Mouse (Mus musculus) stomach, postnatal 0 days (tissue): ENCODE data around the gene Pold1. TPM values are rescaled to one million over a fixed set of nuclear protein-coding genes. Genes with fewer than 3 reads are reported as not detected.

Source experiments
- ATAC-seq: fragments of 200-750 bp; cut with Nextera tagmentation; 2 replicates; pipeline ENCODE4 v1.8.0; 2017; ENCODE audit not compliant: low FRiP score, low TSS enrichment
- DNase-seq: peaks from one replicate; pipeline ENCODE4 v3.0.0-alpha.2; 2016; ENCODE audit warnings: low spot score
- H3K27ac ChIP-seq: fragments of 300-500 bp; sonication (generic); replicated peaks from 2 replicates; pipeline ENCODE4 v1.5.1; 2014; ENCODE audit warnings: mild to moderate bottlenecking, control low read depth
- H3K27me3 ChIP-seq: fragments of 300-500 bp; sonication (generic); 2 replicates; pipeline ENCODE4 v1.6.1; 2014; ENCODE audit warnings: low read length; ENCODE audit not compliant: control insufficient read depth, insufficient read depth
- H3K36me3 ChIP-seq: fragments of 300-500 bp; sonication (generic); 2 replicates; pipeline ENCODE4 v1.6.1; 2014; ENCODE audit warnings: low read length, mixed read lengths; ENCODE audit not compliant: control insufficient read depth, insufficient read depth
- H3K4me1 ChIP-seq: fragments of 300-500 bp; sonication (generic); replicated peaks from 2 replicates; pipeline ENCODE4 v1.6.1; 2014; ENCODE audit warnings: antibody characterized with exemption; ENCODE audit not compliant: control insufficient read depth, insufficient read depth
- H3K4me2 ChIP-seq: fragments of 300-500 bp; sonication (generic); replicated peaks from 2 replicates; pipeline ENCODE4 v1.6.1; 2014; ENCODE audit warnings: low read depth, mild to moderate bottlenecking, control low read depth, moderate library complexity
- H3K4me3 ChIP-seq: fragments of 300-500 bp; sonication (generic); 2 replicates; pipeline ENCODE4 v1.5.1; 2014; ENCODE audit warnings: low read depth, low read length, control low read depth
- H3K9ac ChIP-seq: fragments of 300-500 bp; sonication (generic); 2 replicates; pipeline ENCODE4 v1.6.1; 2014; ENCODE audit warnings: mild to moderate bottlenecking, low read length, control low read depth, mixed read lengths
- H3K9me3 ChIP-seq: fragments of 300-500 bp; sonication (generic); 2 replicates; pipeline ENCODE4 v1.6.1; 2016; ENCODE audit warnings: low read length; ENCODE audit not compliant: control insufficient read depth
- CTCF ChIP-seq: IDR thresholded peaks from 2 replicates; pipeline ENCODE4 v1.5.1; 2016; ENCODE audit warnings: antibody characterized with exemption, low read depth, mild to moderate bottlenecking, moderate library complexity
- EP300 ChIP-seq: optimal IDR thresholded peaks from 2 replicates; pipeline ENCODE3; 2016; ENCODE audit warnings: antibody characterized with exemption
- WGBS: fragments of 180-500 bp; shearing (Covaris S2); extraction: QIAGEN DNeasy Blood & Tissue Kit; methylation state at CpG from one replicate; pipeline ENCODE4 v1.1.7; 2014; 5-methylcytosine and 5-hydroxymethylcytosine counted together
- polyA plus RNA-seq: library from polyadenylated mRNA; unstranded; fragments of >200 nt; fragmentation: Nextera tagmentation; extraction: Ambion mirVana; gene quantifications from 2 replicates; pipeline ENCODE4 v1.2.1, GENCODE M21; 2015

The Pold1 gene
- polyA plus RNA-seq, 1 experiment from 2014 or later = 18.7 TPM

GRCm38 (mm10) chr7:44565414-44565813, 16.8 kb upstream of the Pold1 start:
- Histone ChIP-seq H3K9ac (no peak overlapping the region), H3K4me2 (no peak overlapping the region), H3K27ac (no peak overlapping the region), H3K4me3 (no peak overlapping the region), H3K36me3 (no peaks in the 10 kb centered on the region), H3K27me3 (no peaks in the 10 kb centered on the region), H3K4me1 (no peaks in the 10 kb centered on the region), H3K9me3 (no peaks in the 10 kb centered on the region)
- DNase-seq (no peak), ATAC-seq (no peak)
- WGBS = 66% methylated on average over 6 of the region's 6 CpGs
- TF ChIP-seq CTCF (no peak), EP300 (no peak)

- no peak overlapping the region for H3K27ac ChIP-seq
- no peak overlapping the region for H3K4me3 ChIP-seq
- 75% methylated on average over 10 of the region's 10 CpGs for WGBS
These were observed 15.8 kb upstream of the Pold1 start for GRCm38 (mm10) chr7:44564486-44564885.

GRCm38 (mm10) chr7:44563284-44563683, 14.6 kb upstream of the Pold1 start:
- H3K27ac ChIP-seq = no peak overlapping the region
- ATAC-seq (no peak), DNase-seq (no peak)
- H3K36me3 ChIP-seq = no peaks in the 10 kb centered on the region
- H3K9ac ChIP-seq = no peak overlapping the region
- no peak for TF ChIP-seq CTCF
- no peak for TF ChIP-seq EP300
- no peaks in the 10 kb centered on the region for H3K27me3 ChIP-seq
- 40% methylated on average over 8 of the region's 8 CpGs for WGBS
- no peak overlapping the region for H3K4me3 ChIP-seq
- no peaks in the 10 kb centered on the region for H3K9me3 ChIP-seq
- H3K4me2 ChIP-seq = no peak overlapping the region
- H3K4me1 ChIP-seq = no peaks in the 10 kb centered on the region

More at GRCm38 (mm10) chr7:44564486-44564885, 15.8 kb upstream of the Pold1 start:
- Histone ChIP-seq H3K4me1 (no peaks in the 10 kb centered on the region), H3K36me3 (no peaks in the 10 kb centered on the region), H3K4me2 (no peak overlapping the region), H3K9ac (no peak overlapping the region), H3K9me3 (no peaks in the 10 kb centered on the region), H3K27me3 (no peaks in the 10 kb centered on the region)
- TF ChIP-seq EP300 (no peak), CTCF (no peak)
- ATAC-seq (no peak), DNase-seq (no peak)

GRCm38 (mm10) chr7:44560435-44561400, 12.1 kb upstream of the Pold1 start:
- Histone ChIP-seq H3K9me3 (no peaks in the 10 kb centered on the region), H3K4me1 (no peaks in the 10 kb centered on the region), H3K9ac (no peak overlapping the region), H3K36me3 (no peaks in the 10 kb centered on the region), H3K27me3 (no peaks in the 10 kb centered on the region), H3K4me2 (no peak overlapping the region), H3K4me3 (no peak overlapping the region), H3K27ac (no peak overlapping the region)
- DNase-seq (peak; percentile 81), ATAC-seq (no peak)
- 51% methylated on average over 18 of the region's 18 CpGs for WGBS
- peak; percentile 87 for TF ChIP-seq CTCF
- no peak for TF ChIP-seq EP300

- Histone ChIP-seq H3K27ac (no peak overlapping the region), H3K4me3 (no peak overlapping the region), H3K27me3 (no peaks in the 10 kb centered on the region), H3K4me2 (no peak overlapping the region), H3K9me3 (no peaks in the 10 kb centered on the region), H3K36me3 (no peaks in the 10 kb centered on the region), H3K9ac (no peak overlapping the region), H3K4me1 (no peaks in the 10 kb centered on the region)
- 66% methylated on average over 2 of the region's 2 CpGs for WGBS
- no peak for TF ChIP-seq CTCF
- no peak for TF ChIP-seq EP300
- ATAC-seq = no peak
- DNase-seq = no peak
These were observed 9.0 kb upstream of the Pold1 start for GRCm38 (mm10) chr7:44557629-44558028.

- ATAC-seq = peak; percentile 88
- H3K27me3 ChIP-seq = no peaks in the 10 kb centered on the region
- peak; percentile 97 for DNase-seq
- H3K27ac ChIP-seq = peak within 1 kb of the TSS; percentile 100
- TF ChIP-seq CTCF (no peak), EP300 (peak; percentile 86)
- H3K4me2 ChIP-seq = peak within 1 kb of the TSS; percentile 78
- under 1% methylated on average over 22 of the region's 22 CpGs for WGBS
- H3K4me1 ChIP-seq = no peaks in the 10 kb centered on the region
- peak within 1 kb of the TSS; percentile 91 for H3K9ac ChIP-seq
- peaks cover 23% of the 10 kb centered on the region for H3K36me3 ChIP-seq
- peak within 1 kb of the TSS; percentile 96 for H3K4me3 ChIP-seq
- no peaks in the 10 kb centered on the region for H3K9me3 ChIP-seq
These were observed 5.2 kb upstream of the Pold1 start, which contains the start of gene Nr1h2 for GRCm38 (mm10) chr7:44553826-44554225. Gene Nr1h2, minus strand, starts transcription at chr7:44553951.
